Mouse (Mus musculus): ENCODE measurements around the gene Ivd.
A peak's percentile ranks its signal among the peaks of the same experiment; 100 is the strongest.

Ivd gene

GRCm38 (mm10) chr2:118861454-118862339, at the start of gene Ivd:
Gene Ivd, plus strand, starts transcription at chr2:118861954.
- DNase-seq (ENCODE audit: low spot score): peak; percentile 76

GRCm38 (mm10) chr2:118812724-118813123, 49.0 kb upstream of the Ivd start:
- DNase-seq (ENCODE audit: low spot score): no peak

GRCm38 (mm10) chr2:118813981-118814836, 47.5 kb upstream of the Ivd start, which contains the start of gene Knstrn:
Gene Knstrn, plus strand, starts transcription at chr2:118814003.
- DNase-seq (ENCODE audit: low spot score): peak; percentile 76

- no peak for DNase-seq (ENCODE audit: low spot score)
These were observed 39.0 kb upstream of the Ivd start for GRCm38 (mm10) chr2:118822800-118823199.

GRCm38 (mm10) chr2:118824396-118824795, 37.4 kb upstream of the Ivd start:
- DNase-seq (ENCODE audit: low spot score): no peak

- DNase-seq (ENCODE audit: low spot score): no peak
These were observed 32.7 kb upstream of the Ivd start for GRCm38 (mm10) chr2:118829096-118829495.

- no peak for DNase-seq (ENCODE audit: low spot score)
These were observed 27.7 kb upstream of the Ivd start for GRCm38 (mm10) chr2:118834061-118834460.

GRCm38 (mm10) chr2:118835115-118835514, 26.6 kb upstream of the Ivd start:
- DNase-seq (ENCODE audit: low spot score): no peak

GRCm38 (mm10) chr2:118838330-118838729, 23.4 kb upstream of the Ivd start:
- DNase-seq (ENCODE audit: low spot score): no peak

GRCm38 (mm10) chr2:118841186-118841585, 20.6 kb upstream of the Ivd start:
- no peak for DNase-seq (ENCODE audit: low spot score)

- peak; percentile 61 for DNase-seq (ENCODE audit: low spot score)
These were observed 20.0 kb upstream of the Ivd start for GRCm38 (mm10) chr2:118841774-118842173.

- DNase-seq (ENCODE audit: low spot score): no peak
These were observed 17.3 kb upstream of the Ivd start for GRCm38 (mm10) chr2:118844427-118844826.

- DNase-seq (ENCODE audit: low spot score): no peak
These were observed 15.5 kb upstream of the Ivd start for GRCm38 (mm10) chr2:118846246-118846645.

GRCm38 (mm10) chr2:118851756-118852155, 10.0 kb upstream of the Ivd start:
- no peak for DNase-seq (ENCODE audit: low spot score)

- no peak for DNase-seq (ENCODE audit: low spot score)
These were observed 554 bp downstream of the Ivd start for GRCm38 (mm10) chr2:118862340-118862675.

- no peak for DNase-seq (ENCODE audit: low spot score)
These were observed 8.8 kb downstream of the Ivd start for GRCm38 (mm10) chr2:118870601-118871000.

GRCm38 (mm10) chr2:118871032-118871431, 9.3 kb downstream of the Ivd start:
- no peak for DNase-seq (ENCODE audit: low spot score)

GRCm38 (mm10) chr2:118873018-118873417, 11.3 kb downstream of the Ivd start:
- no peak for DNase-seq (ENCODE audit: low spot score)

GRCm38 (mm10) chr2:118873890-118874430, 12.2 kb downstream of the Ivd start:
- no peak for DNase-seq (ENCODE audit: low spot score)

GRCm38 (mm10) chr2:118875316-118875715, 13.6 kb downstream of the Ivd start:
- no peak for DNase-seq (ENCODE audit: low spot score)

GRCm38 (mm10) chr2:118876453-118876852, 14.7 kb downstream of the Ivd start:
- no peak for DNase-seq (ENCODE audit: low spot score)

GRCm38 (mm10) chr2:118881019-118881418, 19.3 kb downstream of the Ivd start:
- no peak for DNase-seq (ENCODE audit: low spot score)

- no peak for DNase-seq (ENCODE audit: low spot score)
These were observed 20.2 kb downstream of the Ivd start for GRCm38 (mm10) chr2:118881956-118882355.
